Mouse (Mus musculus): Measurements from ENCODE around the gene Fbxl18. TPM values are rescaled to one million over a fixed set of nuclear protein-coding genes. Genes with fewer than 3 reads are reported as not detected.

The Fbxl18 gene
- polyA plus RNA-seq (2016; fragmentation: Nextera tagmentation; extraction: Ambion mirVana) = 25.6 and 25.9 TPM in 2 replicates

DNA sequence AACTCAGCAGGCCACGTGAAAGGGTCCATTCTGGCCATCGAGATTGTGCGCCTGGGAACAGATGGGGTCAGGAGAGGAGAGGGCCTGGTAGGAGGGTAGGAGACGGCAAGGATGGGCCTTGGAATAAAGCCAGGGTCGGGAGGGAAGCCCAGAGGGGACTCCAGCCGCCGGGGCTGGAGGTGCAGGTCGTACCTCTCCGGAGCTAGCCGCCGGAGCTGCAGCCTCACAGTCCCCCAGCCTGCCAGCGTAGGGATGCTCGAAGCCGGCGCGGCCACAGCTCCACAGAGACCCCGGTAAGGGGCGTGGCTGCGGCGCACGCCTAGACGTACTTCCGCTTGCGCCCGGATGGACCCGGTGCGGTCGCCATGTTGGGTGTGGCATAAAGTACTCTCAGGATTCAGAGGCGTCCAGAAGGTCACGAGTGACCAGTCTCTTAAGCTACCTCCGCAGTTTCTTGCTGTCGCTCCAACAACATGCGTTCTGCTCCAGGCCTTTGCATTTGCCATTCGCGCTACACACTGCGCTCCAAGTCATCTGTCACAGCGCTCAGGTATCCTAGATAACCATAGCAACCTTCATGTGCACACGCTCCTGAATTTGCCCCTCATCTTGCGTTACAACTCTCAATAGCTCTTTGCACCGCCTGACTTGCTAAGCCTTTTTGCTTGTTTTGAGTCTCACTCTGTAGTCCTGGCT is at the start of gene Fbxl18:
TSS of gene Fbxl18 (minus strand) at position 504 of the 696 bp plus-strand sequence.
- WGBS = under 1% methylated on average over 40 of the region's 40 CpGs
- Histone ChIP-seq H3K9me3 (no peaks in the 10 kb centered on the region), H3K36me3 (replicated peaks) (peaks cover 20% of the 10 kb centered on the region), H3K4me3 (peak within 1 kb of the TSS; percentile 91), H3K27me3 (replicated peaks; ENCODE audit: low read depth, poor library complexity, severe bottlenecking) (no peaks in the 10 kb centered on the region), H3K27ac (replicated peaks) (peak within 1 kb of the TSS; percentile 91), H3K4me1 (peaks cover 27% of the 10 kb centered on the region)
- DNase-seq (ENCODE audit: low spot score) = peak; percentile 93

DNA sequence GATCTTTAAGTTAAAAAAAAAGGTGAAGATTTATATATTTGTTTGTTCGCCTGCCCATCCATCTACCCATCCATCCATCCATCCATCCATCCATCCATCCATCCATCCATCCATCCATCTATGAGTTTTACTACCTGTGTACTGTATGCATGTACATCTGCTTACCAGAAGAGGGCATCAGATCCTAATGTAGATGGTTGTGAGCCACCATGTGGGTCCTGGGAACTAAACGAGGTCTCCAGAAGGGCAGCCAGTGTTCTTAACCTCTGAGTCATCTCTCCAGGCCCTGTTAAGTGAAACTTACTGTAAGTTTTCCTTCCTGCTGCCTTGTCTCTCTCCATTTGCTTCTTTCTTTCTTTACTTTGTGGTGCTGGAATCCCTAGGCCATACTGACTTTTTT is 45.2 kb upstream of the Fbxl18 start:
- no peak for DNase-seq (ENCODE audit: low spot score)
- no peak overlapping the region for H3K4me3 ChIP-seq
- peaks cover 22% of the 10 kb centered on the region for H3K4me1 ChIP-seq
- no peak overlapping the region for H3K27ac ChIP-seq (replicated peaks)
- no peaks in the 10 kb centered on the region for H3K36me3 ChIP-seq (replicated peaks)
- H3K27me3 ChIP-seq (replicated peaks; ENCODE audit: low read depth, poor library complexity, severe bottlenecking) = no peaks in the 10 kb centered on the region
- peaks cover 2% of the 10 kb centered on the region; the same call in 1 of the 2 replicates for H3K9me3 ChIP-seq
- 75% methylated on average over 2 of the region's 2 CpGs for WGBS

DNA sequence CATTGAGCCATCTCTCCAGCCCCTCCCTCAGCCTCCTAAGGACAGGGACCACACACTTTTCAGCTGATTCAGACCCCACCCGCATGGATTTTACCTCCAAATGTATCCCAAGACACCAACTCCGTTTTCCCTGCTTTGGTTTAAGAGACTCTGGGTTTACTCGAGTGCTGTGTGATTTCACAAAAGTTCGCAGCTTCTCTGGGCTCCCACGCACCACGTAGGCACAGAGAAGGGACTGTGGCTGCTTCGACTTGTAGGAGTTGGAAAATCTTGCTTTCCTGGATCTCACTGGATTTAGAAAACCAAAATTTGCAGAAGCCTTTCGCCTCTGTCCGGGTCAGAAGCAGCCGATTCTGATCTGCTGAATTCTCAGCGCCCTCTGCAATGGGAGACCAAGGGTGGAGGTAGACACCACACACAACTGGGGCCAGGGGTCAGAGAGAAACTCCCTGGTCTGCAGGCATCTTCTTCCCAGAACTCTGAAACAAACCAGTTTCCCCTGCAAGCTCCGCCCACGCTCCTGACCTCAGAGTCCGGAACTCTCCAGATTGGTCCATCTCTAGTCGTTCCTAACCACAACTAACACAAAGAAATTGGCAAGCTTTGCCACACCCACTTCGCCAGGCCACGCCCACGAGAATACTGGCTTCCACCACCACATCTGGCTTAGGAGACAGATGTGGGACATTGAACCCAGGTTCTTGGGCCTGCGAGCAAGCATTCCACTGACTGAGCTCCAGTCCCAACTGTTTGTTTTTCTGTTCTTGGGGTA is 42.9 kb upstream of the Fbxl18 start:
- peak overlapping the region; percentile 71; the same call in 1 of the 2 replicates for H3K27ac ChIP-seq (replicated peaks)
- WGBS = 33% methylated on average over 19 of the region's 19 CpGs
- peak; percentile 70 for DNase-seq (ENCODE audit: low spot score)
- H3K4me1 ChIP-seq = peaks cover 17% of the 10 kb centered on the region
- H3K9me3 ChIP-seq = peaks cover 2% of the 10 kb centered on the region; the same call in 1 of the 2 replicates
- H3K27me3 ChIP-seq (replicated peaks; ENCODE audit: low read depth, poor library complexity, severe bottlenecking) = no peaks in the 10 kb centered on the region
- peak overlapping the region; percentile 28; the same call in 1 of the 2 replicates for H3K4me3 ChIP-seq
- no peaks in the 10 kb centered on the region for H3K36me3 ChIP-seq (replicated peaks)

DNA sequence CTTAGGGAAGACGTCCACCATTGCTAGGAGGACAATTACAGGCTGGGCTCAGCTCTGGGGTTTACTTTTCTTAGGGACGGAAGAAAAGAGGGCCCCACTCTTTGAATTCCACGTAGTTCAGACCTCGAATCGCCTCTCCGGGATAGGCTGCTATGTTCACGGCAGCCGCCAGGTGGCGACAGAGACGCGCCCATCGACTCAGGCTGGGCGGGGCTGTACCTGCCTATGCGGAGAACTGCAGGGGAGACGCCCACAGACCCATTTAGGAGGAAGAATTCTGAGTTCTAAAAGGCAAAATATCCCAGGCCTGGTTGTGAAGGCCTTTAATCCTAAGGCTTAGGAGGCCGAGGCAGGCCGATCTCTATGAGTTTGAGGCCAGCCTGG is 41.1 kb upstream of the Fbxl18 start:
- no peaks in the 10 kb centered on the region for H3K27me3 ChIP-seq (replicated peaks; ENCODE audit: low read depth, poor library complexity, severe bottlenecking)
- H3K4me3 ChIP-seq = peak overlapping the region; percentile 43
- no peaks in the 10 kb centered on the region for H3K36me3 ChIP-seq (replicated peaks)
- H3K4me1 ChIP-seq = peaks cover 25% of the 10 kb centered on the region
- H3K27ac ChIP-seq (replicated peaks) = peak overlapping the region; percentile 58
- WGBS = 4% methylated on average over 17 of the region's 17 CpGs
- peak; percentile 92 for DNase-seq (ENCODE audit: low spot score)
- peaks cover 2% of the 10 kb centered on the region; the same call in 1 of the 2 replicates for H3K9me3 ChIP-seq

DNA sequence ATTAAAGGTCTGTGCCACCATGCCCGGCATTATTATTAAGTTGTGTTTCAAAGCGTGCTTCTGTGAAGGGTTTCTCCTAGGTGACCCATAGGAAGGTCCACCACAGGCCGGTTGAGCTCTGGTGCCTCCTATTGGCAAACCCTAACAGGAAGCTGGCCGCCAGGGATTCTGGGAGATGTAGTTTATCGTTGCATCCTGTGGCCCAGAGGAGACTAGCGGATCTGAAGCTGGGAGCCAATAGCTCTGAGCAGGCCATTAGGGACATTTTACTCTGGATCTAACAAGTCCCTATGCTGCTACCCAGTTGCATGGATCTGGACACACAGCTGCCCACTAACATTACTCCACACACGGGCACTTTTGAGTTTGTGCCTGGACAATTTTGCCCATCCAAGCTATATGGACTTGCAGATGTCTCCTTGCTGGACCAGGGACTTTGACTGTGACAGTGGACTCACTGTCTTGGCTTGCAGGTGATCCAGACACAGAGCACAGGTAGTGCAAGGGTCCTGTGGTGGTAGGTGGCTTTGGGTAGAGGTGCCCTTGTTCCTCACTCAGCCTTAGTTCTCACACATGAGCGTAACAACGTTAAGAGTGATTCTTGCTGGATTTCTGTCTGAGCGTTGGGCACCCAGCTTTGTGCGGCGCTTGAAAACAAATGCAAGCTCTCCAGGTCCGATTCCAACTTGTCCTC is 40.6 kb upstream of the Fbxl18 start:
- Histone ChIP-seq H3K9me3 (peaks cover 2% of the 10 kb centered on the region; the same call in 1 of the 2 replicates), H3K27me3 (replicated peaks; ENCODE audit: low read depth, poor library complexity, severe bottlenecking) (no peaks in the 10 kb centered on the region), H3K36me3 (replicated peaks) (no peaks in the 10 kb centered on the region), H3K4me3 (peak overlapping the region; percentile 43), H3K4me1 (peaks cover 29% of the 10 kb centered on the region), H3K27ac (replicated peaks) (peak overlapping the region; percentile 58)
- peak; percentile 85 for DNase-seq (ENCODE audit: low spot score)
- WGBS = 18% methylated on average over 13 of the region's 13 CpGs

DNA sequence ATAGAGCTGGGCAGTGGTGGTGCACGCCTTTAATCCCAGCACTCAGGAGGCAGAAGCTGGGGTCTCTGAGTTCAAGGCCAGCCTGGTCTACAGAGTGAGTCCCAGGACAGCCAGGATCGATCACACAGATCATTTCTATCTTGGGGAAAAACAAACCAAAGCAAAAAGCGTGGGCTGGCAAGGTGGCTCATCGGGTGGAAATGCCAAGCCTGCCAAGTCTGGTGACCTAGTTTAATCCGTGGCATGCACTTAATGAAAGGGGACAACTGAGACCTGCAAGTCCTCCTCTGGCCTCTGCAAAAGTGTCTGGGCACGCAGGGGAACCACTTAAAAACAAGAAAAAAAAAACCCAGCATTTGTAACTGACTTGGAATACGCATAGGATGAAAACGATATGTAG is 37.5 kb upstream of the Fbxl18 start:
- 0 out of 2 replicates have a peak overlapping the region, but pooled peaks have one; percentile 11 for H3K4me3 ChIP-seq
- H3K36me3 ChIP-seq (replicated peaks) = no peaks in the 10 kb centered on the region
- DNase-seq (ENCODE audit: low spot score) = no peak
- WGBS = 77% methylated on average over 8 of the region's 8 CpGs
- no peak overlapping the region for H3K27ac ChIP-seq (replicated peaks)
- H3K27me3 ChIP-seq (replicated peaks; ENCODE audit: low read depth, poor library complexity, severe bottlenecking) = no peaks in the 10 kb centered on the region; the same call in 1 of the 2 replicates
- peaks cover 31% of the 10 kb centered on the region for H3K4me1 ChIP-seq
- H3K9me3 ChIP-seq = no peaks in the 10 kb centered on the region

DNA sequence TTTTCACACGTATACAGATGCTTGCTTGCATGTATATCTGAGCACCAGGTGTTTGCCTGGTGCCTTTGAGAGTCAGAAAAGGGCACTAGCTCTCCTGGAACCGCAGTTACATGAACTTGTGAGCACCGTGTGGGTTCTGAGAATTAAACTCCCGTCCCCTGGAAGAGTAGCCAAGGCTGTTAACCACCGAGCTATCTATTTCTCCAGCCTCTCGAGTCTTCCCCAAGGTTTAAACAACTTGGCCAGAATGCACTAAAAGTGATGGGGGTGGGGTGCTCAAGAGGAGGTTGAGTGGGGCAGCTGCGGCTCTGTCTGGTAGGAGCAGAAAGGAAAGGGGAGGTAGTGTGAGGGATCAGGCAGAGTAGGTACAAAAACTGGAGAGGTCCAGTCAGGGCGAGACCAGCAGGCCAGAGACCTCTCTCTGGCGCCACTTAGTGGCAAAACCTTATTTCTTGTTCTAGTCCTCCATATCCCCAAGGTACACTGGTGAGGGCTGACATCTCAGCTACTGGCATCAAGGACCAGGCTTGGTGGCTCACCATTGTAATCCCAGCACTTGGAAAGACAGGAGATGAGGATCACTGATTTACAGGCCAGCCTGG is 37.0 kb upstream of the Fbxl18 start:
- WGBS = 32% methylated on average over 9 of the region's 9 CpGs
- H3K27ac ChIP-seq (replicated peaks) = 0 out of 2 replicates have a peak overlapping the region, but pooled peaks have one; percentile 55

DNA sequence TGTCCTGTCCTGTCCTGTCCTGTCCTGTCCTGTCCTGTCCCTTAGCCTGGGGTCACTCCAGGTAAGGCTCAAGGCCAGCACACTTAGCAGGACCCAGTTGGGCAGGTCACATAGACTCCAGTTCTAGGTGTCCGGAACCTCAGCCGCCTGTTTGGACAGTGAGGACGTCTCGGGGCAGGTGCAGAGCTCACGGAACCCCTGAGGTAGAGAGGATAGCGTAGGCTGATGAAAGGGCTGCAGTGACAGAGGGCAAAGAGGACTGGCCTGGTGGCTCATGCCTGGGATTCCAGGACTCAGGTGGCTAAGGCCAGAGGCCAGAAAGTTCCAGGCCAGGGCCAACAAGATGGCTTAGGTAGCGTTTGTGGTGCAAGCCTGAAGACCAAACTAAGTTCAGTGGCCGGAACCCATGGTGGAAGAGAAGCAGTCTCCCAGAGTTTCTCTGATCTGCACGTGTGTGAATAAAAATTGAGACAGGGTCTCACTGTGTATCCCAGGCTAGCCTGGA is 36.1 kb upstream of the Fbxl18 start:
- no peak overlapping the region for H3K27ac ChIP-seq (replicated peaks)
- DNase-seq (ENCODE audit: low spot score) = no peak
- WGBS = 82% methylated on average over 9 of the region's 9 CpGs

More for the DNA sequence above, 37.0 kb upstream of the Fbxl18 start:
- DNase-seq (ENCODE audit: low spot score) = peak; percentile 70
- H3K27me3 ChIP-seq (replicated peaks; ENCODE audit: low read depth, poor library complexity, severe bottlenecking) = no peaks in the 10 kb centered on the region; the same call in 1 of the 2 replicates
- 0 out of 2 replicates have a peak overlapping the region, but pooled peaks have one; percentile 11 for H3K4me3 ChIP-seq
- no peaks in the 10 kb centered on the region for H3K9me3 ChIP-seq
- H3K4me1 ChIP-seq = peaks cover 36% of the 10 kb centered on the region
- no peaks in the 10 kb centered on the region for H3K36me3 ChIP-seq (replicated peaks)

DNA sequence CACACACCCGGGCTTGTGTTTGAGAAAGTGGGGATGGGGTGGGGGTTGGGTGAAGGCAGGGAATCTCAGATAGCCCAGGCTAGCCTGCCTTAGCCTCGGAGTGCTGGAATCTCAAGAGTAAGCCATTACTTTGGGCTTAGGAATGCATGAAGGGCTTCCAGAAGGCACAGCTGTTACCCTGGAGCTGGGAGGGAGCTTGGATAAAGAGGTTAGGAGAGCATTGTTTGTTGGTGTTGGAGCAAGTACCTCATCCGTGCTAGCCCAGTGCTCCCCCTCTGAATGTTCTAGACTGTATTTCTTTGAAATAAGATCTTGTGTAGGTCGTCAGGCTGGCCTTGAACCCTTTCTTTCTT is 34.2 kb upstream of the Fbxl18 start:
- no peaks in the 10 kb centered on the region; the same call in 1 of the 2 replicates for H3K27me3 ChIP-seq (replicated peaks; ENCODE audit: low read depth, poor library complexity, severe bottlenecking)
- H3K4me3 ChIP-seq = peak overlapping the region; percentile 58
- peak overlapping the region; percentile 90 for H3K27ac ChIP-seq (replicated peaks)
- no peak for DNase-seq (ENCODE audit: low spot score)
- peaks cover 44% of the 10 kb centered on the region for H3K4me1 ChIP-seq
- no peaks in the 10 kb centered on the region for H3K9me3 ChIP-seq
- no peaks in the 10 kb centered on the region for H3K36me3 ChIP-seq (replicated peaks)
- WGBS = 13% methylated on average over 4 of the region's 4 CpGs

More for the DNA sequence above, 36.1 kb upstream of the Fbxl18 start:
- peaks cover 43% of the 10 kb centered on the region for H3K4me1 ChIP-seq
- no peaks in the 10 kb centered on the region for H3K9me3 ChIP-seq
- H3K36me3 ChIP-seq (replicated peaks) = no peaks in the 10 kb centered on the region
- H3K4me3 ChIP-seq = no peak overlapping the region
- no peaks in the 10 kb centered on the region; the same call in 1 of the 2 replicates for H3K27me3 ChIP-seq (replicated peaks; ENCODE audit: low read depth, poor library complexity, severe bottlenecking)

DNA sequence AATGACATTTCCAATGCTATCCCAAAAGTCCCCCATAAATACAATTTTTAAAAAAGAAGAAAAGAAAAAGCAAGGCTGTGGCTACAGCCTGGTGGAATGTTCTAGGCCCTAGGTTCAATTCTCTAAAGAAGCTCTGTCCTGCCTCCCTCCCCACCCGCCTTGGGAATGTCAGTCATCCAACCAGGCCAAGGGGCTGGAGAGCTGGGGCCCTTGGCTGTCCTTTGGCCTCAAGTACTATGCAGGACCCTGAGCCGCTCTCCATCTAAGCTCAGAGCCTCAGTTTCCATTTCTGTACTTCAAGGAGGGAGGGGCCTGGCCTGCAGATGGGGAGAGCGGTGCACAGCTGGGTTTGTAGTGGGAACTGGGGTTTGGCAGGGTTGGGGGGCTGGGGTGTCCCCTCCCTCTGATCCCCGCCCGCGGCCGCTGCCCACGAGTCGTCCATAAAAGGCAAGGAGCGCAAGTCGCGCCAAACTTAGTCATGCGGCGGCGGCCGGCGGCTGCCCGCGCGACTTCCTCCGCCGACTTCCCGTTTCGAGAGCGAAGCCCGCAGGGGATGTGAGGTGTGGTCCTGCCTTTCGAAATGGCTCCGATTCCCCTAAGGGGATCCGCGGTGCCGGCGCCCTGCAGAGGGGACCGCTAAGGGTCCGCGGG is 33.7 kb upstream of the Fbxl18 start:
- peak; percentile 80 for DNase-seq (ENCODE audit: low spot score)
- no peaks in the 10 kb centered on the region for H3K9me3 ChIP-seq
- peaks cover 45% of the 10 kb centered on the region for H3K4me1 ChIP-seq
- 4% methylated on average over 35 of the region's 35 CpGs for WGBS
- H3K36me3 ChIP-seq (replicated peaks) = no peaks in the 10 kb centered on the region
- H3K4me3 ChIP-seq = peak overlapping the region; percentile 58
- no peaks in the 10 kb centered on the region; the same call in 1 of the 2 replicates for H3K27me3 ChIP-seq (replicated peaks; ENCODE audit: low read depth, poor library complexity, severe bottlenecking)
- peak overlapping the region; percentile 90 for H3K27ac ChIP-seq (replicated peaks)

DNA sequence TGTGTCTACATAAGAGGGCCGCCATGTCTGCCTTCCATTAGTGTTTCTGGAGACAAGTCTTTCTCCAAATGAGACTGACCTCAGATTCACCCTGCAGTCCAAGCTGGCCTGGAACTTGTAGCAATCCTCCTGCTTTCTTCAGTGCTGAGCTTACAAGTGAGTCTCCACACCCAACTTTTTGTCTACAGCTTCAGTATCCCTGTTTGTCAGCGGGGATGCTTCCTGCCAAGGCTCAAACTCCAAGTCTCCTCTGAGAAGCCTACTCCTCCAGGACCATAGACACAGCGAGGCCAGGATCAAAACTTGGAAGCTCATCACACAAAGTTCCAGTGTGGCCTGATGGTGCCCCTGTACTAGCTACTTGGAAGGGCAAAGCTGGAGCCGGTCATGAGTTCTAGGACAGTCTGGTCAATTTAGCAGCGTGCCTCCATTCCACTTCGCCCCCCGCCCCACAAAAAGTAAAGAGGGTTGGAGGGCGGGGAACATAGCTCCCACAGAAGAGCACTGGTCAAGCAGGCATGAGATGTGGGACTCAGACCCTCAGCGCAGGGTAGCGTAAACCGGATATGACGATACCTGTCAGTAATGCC is 32.2 kb upstream of the Fbxl18 start:
- Histone ChIP-seq H3K27me3 (replicated peaks; ENCODE audit: low read depth, poor library complexity, severe bottlenecking) (no peaks in the 10 kb centered on the region; the same call in 1 of the 2 replicates), H3K27ac (replicated peaks) (peak overlapping the region; percentile 83), H3K4me3 (no peak overlapping the region), H3K4me1 (peaks cover 45% of the 10 kb centered on the region), H3K36me3 (replicated peaks) (no peaks in the 10 kb centered on the region), H3K9me3 (no peaks in the 10 kb centered on the region)
- WGBS = 92% methylated on average over 12 of the region's 12 CpGs
- no peak for DNase-seq (ENCODE audit: low spot score)

Data from embryonic facial prominence, embryonic 10.5 days (tissue).